Mouse (Mus musculus): Measurements from ENCODE around the gene 4933414I15Rik. TPM values are rescaled to one million over a fixed set of nuclear protein-coding genes. Genes with fewer than 3 reads are reported as not detected.

4933414I15Rik gene
- polyA plus RNA-seq, 1 experiment from 2014 or later: not detected

- 34% methylated on average over 14 of the region's 14 CpGs for WGBS
- Histone ChIP-seq H3K4me1 (peaks cover 18% of the 10 kb centered on the region), H3K9me3 (replicated peaks) (no peaks in the 10 kb centered on the region), H3K27ac (replicated peaks) (peak overlapping the region; percentile 87), H3K36me3 (no peaks in the 10 kb centered on the region), H3K27me3 (ENCODE audit: low read depth, poor library complexity, severe bottlenecking) (peaks cover 18% of the 10 kb centered on the region), H3K4me3 (peak overlapping the region; percentile 69)
- DNase-seq (ENCODE audit: low spot score): no peak
Measured at GRCm38 (mm10) chr11:50930469-50931014, 13.0 kb downstream of the 4933414I15Rik start.

GRCm38 (mm10) chr11:50915671-50916320 lies 27.8 kb downstream of the 4933414I15Rik start, which contains the start of gene Zfp2:
TSS of gene Zfp2 (minus strand) at chr11:50916165.
- Histone ChIP-seq H3K27me3 (ENCODE audit: low read depth, poor library complexity, severe bottlenecking) (no peaks in the 10 kb centered on the region), H3K4me1 (no peaks in the 10 kb centered on the region), H3K4me3 (peak within 1 kb of the TSS; percentile 92), H3K27ac (replicated peaks) (peak within 1 kb of the TSS; percentile 98), H3K9me3 (replicated peaks) (peaks cover 34% of the 10 kb centered on the region), H3K36me3 (peaks cover 45% of the 10 kb centered on the region)
- peak; percentile 92 for DNase-seq (ENCODE audit: low spot score)
- WGBS: under 1% methylated on average over 47 of the region's 47 CpGs

GRCm38 (mm10) chr11:50914461-50914860 lies 29.1 kb downstream of the 4933414I15Rik start:
- no peak overlapping the region for H3K4me3 ChIP-seq
- no peak for DNase-seq (ENCODE audit: low spot score)
- no peaks in the 10 kb centered on the region for H3K4me1 ChIP-seq
- H3K36me3 ChIP-seq: peaks cover 58% of the 10 kb centered on the region
- H3K9me3 ChIP-seq (replicated peaks): peaks cover 44% of the 10 kb centered on the region
- H3K27me3 ChIP-seq (ENCODE audit: low read depth, poor library complexity, severe bottlenecking): no peaks in the 10 kb centered on the region
- no peak overlapping the region for H3K27ac ChIP-seq (replicated peaks)
- WGBS: 88% methylated on average over 3 of the region's 3 CpGs

- Histone ChIP-seq H3K4me3 (no peak overlapping the region), H3K4me1 (peaks cover 4% of the 10 kb centered on the region; the same call in 1 of the 2 replicates), H3K27me3 (ENCODE audit: low read depth, poor library complexity, severe bottlenecking) (no peaks in the 10 kb centered on the region), H3K36me3 (peaks cover 70% of the 10 kb centered on the region), H3K27ac (replicated peaks) (no peak overlapping the region), H3K9me3 (replicated peaks) (peaks cover 44% of the 10 kb centered on the region)
- no peak for DNase-seq (ENCODE audit: low spot score)
- WGBS: 92% methylated on average over 1 of the region's 1 CpGs
Measured at GRCm38 (mm10) chr11:50913301-50913700, 30.3 kb downstream of the 4933414I15Rik start.

- H3K27ac ChIP-seq (replicated peaks): no peak overlapping the region
- peaks cover 4% of the 10 kb centered on the region; the same call in 1 of the 2 replicates for H3K4me1 ChIP-seq
- no peak overlapping the region for H3K4me3 ChIP-seq
- H3K9me3 ChIP-seq (replicated peaks): peaks cover 81% of the 10 kb centered on the region
- no peak for DNase-seq (ENCODE audit: low spot score)
- WGBS: 95% methylated on average over 5 of the region's 5 CpGs
- H3K27me3 ChIP-seq (ENCODE audit: low read depth, poor library complexity, severe bottlenecking): no peaks in the 10 kb centered on the region
- peaks cover 100% of the 10 kb centered on the region for H3K36me3 ChIP-seq
Measured at GRCm38 (mm10) chr11:50908136-50908535, 35.4 kb downstream of the 4933414I15Rik start.

GRCm38 (mm10) chr11:50897359-50897758 lies 46.2 kb downstream of the 4933414I15Rik start:
- DNase-seq (ENCODE audit: low spot score): no peak
- Histone ChIP-seq H3K27ac (replicated peaks) (no peak overlapping the region), H3K9me3 (replicated peaks) (peaks cover 90% of the 10 kb centered on the region), H3K27me3 (ENCODE audit: low read depth, poor library complexity, severe bottlenecking) (no peaks in the 10 kb centered on the region), H3K36me3 (peaks cover 50% of the 10 kb centered on the region), H3K4me3 (no peak overlapping the region), H3K4me1 (no peaks in the 10 kb centered on the region)
- 76% methylated on average over 1 of the region's 1 CpGs for WGBS

GRCm38 (mm10) chr11:50892441-50892840 lies 51.1 kb downstream of the 4933414I15Rik start:
- no peak overlapping the region for H3K27ac ChIP-seq (replicated peaks)
- no peak for DNase-seq (ENCODE audit: low spot score)
- H3K4me1 ChIP-seq: peaks cover 6% of the 10 kb centered on the region
- 54% methylated on average over 2 of the region's 2 CpGs for WGBS
- H3K36me3 ChIP-seq: peaks cover 2% of the 10 kb centered on the region; the same call in 1 of the 2 replicates
- no peak overlapping the region for H3K4me3 ChIP-seq
- H3K27me3 ChIP-seq (ENCODE audit: low read depth, poor library complexity, severe bottlenecking): no peaks in the 10 kb centered on the region
- peaks cover 47% of the 10 kb centered on the region for H3K9me3 ChIP-seq (replicated peaks)

Other genes starting within 250 kb of the 4933414I15Rik start
- gene Zfp354c, start 116.0 kb downstream of the 4933414I15Rik start, polyA plus RNA-seq (2016; fragmentation: Nextera tagmentation; extraction: Ambion mirVana): 29.4 and 37.8 TPM in 2 replicates
- gene Zfp879, start 102.2 kb downstream of the 4933414I15Rik start, polyA plus RNA-seq (2016; fragmentation: Nextera tagmentation; extraction: Ambion mirVana): 0.85 and 0.91 TPM in 2 replicates
- not detected in 2 replicates for gene Grm6, start 93.1 kb downstream of the 4933414I15Rik start, polyA plus RNA-seq (2016; fragmentation: Nextera tagmentation; extraction: Ambion mirVana)
- 12.8 and 17.6 TPM in 2 replicates for gene Zfp454, start 56.1 kb downstream of the 4933414I15Rik start, polyA plus RNA-seq (2016; fragmentation: Nextera tagmentation; extraction: Ambion mirVana)
- gene Zfp2, start 27.6 kb downstream of the 4933414I15Rik start, polyA plus RNA-seq (2016; fragmentation: Nextera tagmentation; extraction: Ambion mirVana): 25.1 and 29.9 TPM in 2 replicates
- gene Zfp354b, start 12.1 kb downstream of the 4933414I15Rik start, polyA plus RNA-seq (2016; fragmentation: Nextera tagmentation; extraction: Ambion mirVana): 0.65 and 0.74 TPM in 2 replicates
- gene Prop1, start 10.0 kb upstream of the 4933414I15Rik start, polyA plus RNA-seq (2016; fragmentation: Nextera tagmentation; extraction: Ambion mirVana): not detected in 2 replicates
- not detected in 2 replicates for gene Olfr1378, start 22.8 kb upstream of the 4933414I15Rik start, polyA plus RNA-seq (2016; fragmentation: Nextera tagmentation; extraction: Ambion mirVana)
- gene Olfr1377, start 38.2 kb upstream of the 4933414I15Rik start, polyA plus RNA-seq (2016; fragmentation: Nextera tagmentation; extraction: Ambion mirVana): not detected in 2 replicates
- not detected in 2 replicates for gene Olfr51, start 59.8 kb upstream of the 4933414I15Rik start, polyA plus RNA-seq (2016; fragmentation: Nextera tagmentation; extraction: Ambion mirVana)
- gene Olfr54, start 70.5 kb upstream of the 4933414I15Rik start, polyA plus RNA-seq (2016; fragmentation: Nextera tagmentation; extraction: Ambion mirVana): not detected in 2 replicates
- gene Olfr1375, start 104.3 kb upstream of the 4933414I15Rik start, polyA plus RNA-seq (2016; fragmentation: Nextera tagmentation; extraction: Ambion mirVana): not detected in 2 replicates
- gene Zfp354a, start 115.5 kb upstream of the 4933414I15Rik start, polyA plus RNA-seq (2016; fragmentation: Nextera tagmentation; extraction: Ambion mirVana): 10.2 and 10.8 TPM in 2 replicates

Data from midbrain, embryonic 10.5 days (tissue).